Comparison of ENCODE assay signal across 9 mouse cellular contexts in genomic region chr1:74885369-74886042, GRCm38 (mm10). TPM values are rescaled to one million over a fixed set of nuclear protein-coding genes. Genes with fewer than 3 reads are reported as not detected.
DNase-seq lines count a peak whose midpoint lies in the region; ATAC-seq and TF ChIP-seq lines count a peak whose summit lies in the region.
"Had no signal": no experiment of that assay in that cellular context is flagged by ENCODE, and none has a peak within 500 bp of the region (broad histone marks: within the 10 kb centered on the region; RNA-seq: fewer than 3 reads in every experiment).

Fev (minus strand) TSS chr1:74885419.

- ATAC-seq in hindbrain, embryonic 14.5 days (ENCODE audit: low FRiP score): 0 out of 2 replicates have a peak, but pooled peaks have one; percentile 21
- ATAC-seq in midbrain, embryonic 13.5 days: no peak
- ATAC-seq in monocyte, adult 5-6 weeks (replicated peaks; ENCODE audit: insufficient number of reproducible peaks, low FRiP score, low TSS enrichment, poor library complexity, severe bottlenecking): no peak
- ATAC-seq in megakaryocyte progenitor cell, adult 5-6 weeks (replicated peaks; ENCODE audit: poor library complexity): no peak

- H3K4me2 ChIP-seq in hindbrain, embryonic 14.5 days (replicated peaks): peak within 1 kb of the TSS; percentile 34
- H3K4me2 ChIP-seq in midbrain, embryonic 13.5 days (replicated peaks): peak within 1 kb of the TSS; percentile 46

- H3K4me3 ChIP-seq in heart, adult 2 months: peak within 1 kb of the TSS; percentile 27
- peak within 1 kb of the TSS; percentile 18 for H3K4me3 ChIP-seq in hindbrain, embryonic 14.5 days (replicated peaks; ENCODE audit: low read length)
- peak within 1 kb of the TSS; percentile 30 for H3K4me3 ChIP-seq in midbrain, embryonic 13.5 days (replicated peaks)

- H3K9ac ChIP-seq in heart, adult 2 months (ENCODE audit: low read depth, low read length): no peak within 1 kb of the TSS
- H3K9ac ChIP-seq in hindbrain, embryonic 14.5 days: peak within 1 kb of the TSS; percentile 13; the same call in 1 of the 2 replicates
- peak within 1 kb of the TSS; percentile 10; the same call in 1 of the 2 replicates for H3K9ac ChIP-seq in midbrain, embryonic 13.5 days (replicated peaks)

- no peaks in the 10 kb centered on the region for H3K36me3 ChIP-seq in heart, adult 2 months (ENCODE audit: control insufficient read depth, insufficient read depth, low read length)
- no peaks in the 10 kb centered on the region for H3K36me3 ChIP-seq in hindbrain, embryonic 14.5 days (replicated peaks; ENCODE audit: control insufficient read depth, insufficient read depth)
- no peaks in the 10 kb centered on the region for H3K36me3 ChIP-seq in midbrain, embryonic 13.5 days

- H3K27ac ChIP-seq in heart, adult 2 months: no peak within 1 kb of the TSS
- H3K27ac ChIP-seq in hindbrain, embryonic 14.5 days: no peak within 1 kb of the TSS
- H3K27ac ChIP-seq in midbrain, embryonic 13.5 days: no peak within 1 kb of the TSS

- TF ChIP-seq POLR2A in heart, adult 2 months (IDR thresholded peaks at IDR 0.05; ENCODE audit: insufficient read depth, low read depth, low read length): no peak

- under 1% methylated on average over 39 of the region's 43 CpGs for WGBS in heart, adult 2 months
- under 1% methylated on average over 41 of the region's 43 CpGs for WGBS in hindbrain, embryonic 14.5 days
- under 1% methylated on average over 43 of the region's 43 CpGs for WGBS in midbrain, embryonic 13.5 days

- no peak for TF ChIP-seq CTCF in heart, adult 2 months (IDR thresholded peaks at IDR 0.05)

- no peaks in the 10 kb centered on the region for H3K79me2 ChIP-seq in heart, adult 2 months (replicated peaks; ENCODE audit: control insufficient read depth, insufficient read depth, low read length)

- DNase-seq in heart, adult 2 months: no peak
- DNase-seq in heart, adult 18-20 months: no peak
- DNase-seq in ZHBTc4 (ENCODE audit: low read depth, low spot score): peak; percentile 61
- no peak for DNase-seq in hindbrain, embryonic 14.5 days (ENCODE audit: low spot score)
- DNase-seq in adrenal gland, postnatal 10 days: no peak

- H3K9me3 ChIP-seq in hindbrain, embryonic 14.5 days (ENCODE audit: control insufficient read depth, low read length): no peaks in the 10 kb centered on the region
- H3K9me3 ChIP-seq in midbrain, embryonic 13.5 days: no peaks in the 10 kb centered on the region

- peaks cover 28% of the 10 kb centered on the region for H3K27me3 ChIP-seq in heart, adult 2 months (ENCODE audit: control insufficient read depth, insufficient read depth, low read length)
- H3K27me3 ChIP-seq in hindbrain, embryonic 14.5 days (ENCODE audit: control insufficient read depth, insufficient read depth, low read length): peaks cover 95% of the 10 kb centered on the region
- H3K27me3 ChIP-seq in midbrain, embryonic 13.5 days: peaks cover 96% of the 10 kb centered on the region

- intact Hi-C loops in heart, adult 2 months (cut with DNase I): no loop called here

- H3K4me1 ChIP-seq in heart, adult 2 months (ENCODE audit: control insufficient read depth, insufficient read depth, low read length): no peaks in the 10 kb centered on the region; the same call in 1 of the 2 replicates
- peaks cover 17% of the 10 kb centered on the region; the same call in 1 of the 2 replicates for H3K4me1 ChIP-seq in hindbrain, embryonic 14.5 days (replicated peaks; ENCODE audit: control insufficient read depth, insufficient read depth, low read length)
- peaks cover 34% of the 10 kb centered on the region for H3K4me1 ChIP-seq in midbrain, embryonic 13.5 days (replicated peaks)

- no peak for TF ChIP-seq EP300 in heart, adult 2 months (IDR thresholded peaks at IDR 0.05; ENCODE audit: insufficient read depth, low read depth, low read length)

RNA-seq across cellular contexts. Expression of gene Fev, which starts in this region (rescaled TPM):
- total RNA-seq in heart, adult 2 months (2021): not detected
- polyA plus RNA-seq in heart, adult 2 months (2012; rRNA removed): 0.10 TPM in 1 of 2 replicates, not detected in the other
- total RNA-seq in heart, adult 18-20 months (2021): not detected
- polyA plus RNA-seq in hindbrain, embryonic 14.5 days (2014; fragmentation: Nextera tagmentation; extraction: Ambion mirVana): 5.2 and 5.8 TPM in 2 replicates
- polyA plus RNA-seq in midbrain, embryonic 13.5 days (2015; fragmentation: Nextera tagmentation; extraction: Ambion mirVana): 1.8 and 5.1 TPM in 2 replicates
- total RNA-seq in monocyte, adult 5-6 weeks (2017): not detected in 3 replicates
- total RNA-seq in adrenal gland, postnatal 10 days (2021): under 1 TPM; 0.84 to 0.97 TPM
- not detected in 2 replicates for total RNA-seq in megakaryocyte progenitor cell, adult 5-6 weeks (2015)
- not detected in 2 replicates for total RNA-seq in megakaryocyte progenitor cell, adult 5-6 weeks (2017)
- total RNA-seq: left cerebral cortex, postnatal 25 days had no signal
